Mouse (Mus musculus): ENCODE measurements around the gene Ficd. TPM values are rescaled to one million over a fixed set of nuclear protein-coding genes. Genes with fewer than 3 reads are reported as not detected.

The Ficd gene
- total and polyA plus RNA-seq, 3 experiments: 1.5 to 5.8 (median 1.9) TPM

DNA sequence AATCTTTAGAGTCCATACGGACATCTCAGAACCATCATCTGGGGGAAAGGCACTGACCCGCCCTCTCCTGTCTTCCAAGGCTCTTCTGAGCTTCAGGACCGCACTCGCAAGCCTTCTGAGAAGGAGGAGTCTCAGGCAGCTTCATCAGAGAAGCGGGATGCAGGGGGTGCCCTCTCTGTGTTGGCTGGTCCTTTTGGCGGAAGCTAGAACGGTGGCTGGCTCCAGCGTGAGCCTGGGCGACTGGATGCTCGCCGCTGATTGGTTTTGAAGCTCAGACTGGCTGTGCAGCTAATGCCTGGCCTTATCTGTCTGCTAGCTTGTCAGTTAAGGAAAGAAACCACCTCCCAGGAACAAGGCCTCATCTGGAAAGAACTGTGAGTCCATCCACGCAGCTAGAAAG, 8.4 kb upstream of the Ficd start:
- no peak for DNase-seq (ENCODE audit: low spot score)
- Histone ChIP-seq H3K36me3 (replicated peaks) (no peaks in the 10 kb centered on the region), H3K4me3 (ENCODE audit: low read depth, low read length) (no peak overlapping the region), H3K9me3 (replicated peaks) (peaks cover 19% of the 10 kb centered on the region), H3K27me3 (ENCODE audit: insufficient read depth, low read length) (no peaks in the 10 kb centered on the region; the same call in 1 of the 2 replicates), H3K4me1 (ENCODE audit: insufficient read depth, low read depth, low read length) (no peaks in the 10 kb centered on the region)
- TF ChIP-seq TAL1 (conservative IDR thresholded peaks at IDR 0.05; ENCODE audit: low read depth, low read length): no peak
- TF ChIP-seq GATA2 (IDR thresholded peaks at IDR 0.05; ENCODE audit: borderline replicate concordance, low read depth, low read length): no peak
- no peak for TF ChIP-seq CTCF (IDR thresholded peaks at IDR 0.05; ENCODE audit: low read depth, low read length)
- no peak for TF ChIP-seq GATA1 (IDR thresholded peaks at IDR 0.05; ENCODE audit: borderline replicate concordance, low read length)
- no peak for TF ChIP-seq POLR2AphosphoS5 (IDR thresholded peaks at IDR 0.05; ENCODE audit: insufficient replicate concordance, low read depth, low read length)
- ATAC-seq (ENCODE audit: extremely low read depth, insufficient number of reproducible peaks, low FRiP score, poor library complexity, severe bottlenecking): no peak

DNA sequence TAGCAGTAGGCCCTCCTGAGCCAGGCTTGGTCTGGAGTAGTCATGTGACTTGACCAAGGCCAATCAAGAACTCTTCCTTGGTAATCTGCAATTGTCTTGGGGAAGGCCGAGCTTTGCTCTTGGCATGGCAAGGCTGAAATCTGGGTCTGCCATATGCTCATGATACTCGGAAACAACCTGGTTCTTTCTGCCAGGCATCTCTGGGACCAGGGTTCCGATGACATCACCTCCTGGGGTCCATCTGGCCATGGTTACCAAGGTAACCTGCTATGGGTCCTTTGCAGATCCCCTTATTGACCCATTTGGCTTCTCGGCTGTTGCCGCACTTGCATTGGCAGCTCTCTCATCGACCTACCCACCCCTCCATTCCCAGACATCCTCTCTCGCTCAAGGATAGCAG, 7.6 kb upstream of the Ficd start:
- no peaks in the 10 kb centered on the region for H3K36me3 ChIP-seq (replicated peaks)
- H3K27me3 ChIP-seq (ENCODE audit: insufficient read depth, low read length): no peaks in the 10 kb centered on the region; the same call in 1 of the 2 replicates
- H3K4me3 ChIP-seq (ENCODE audit: low read depth, low read length): no peak overlapping the region
- H3K4me1 ChIP-seq (ENCODE audit: insufficient read depth, low read depth, low read length): no peaks in the 10 kb centered on the region
- H3K9me3 ChIP-seq (replicated peaks): peaks cover 12% of the 10 kb centered on the region
- no peak for ATAC-seq (ENCODE audit: extremely low read depth, insufficient number of reproducible peaks, low FRiP score, poor library complexity, severe bottlenecking)
- no peak for DNase-seq (ENCODE audit: low spot score)
- no peak for TF ChIP-seq GATA1 (IDR thresholded peaks at IDR 0.05; ENCODE audit: borderline replicate concordance, low read length)
- no peak for TF ChIP-seq CTCF (IDR thresholded peaks at IDR 0.05; ENCODE audit: low read depth, low read length)
- no peak for TF ChIP-seq GATA2 (IDR thresholded peaks at IDR 0.05; ENCODE audit: borderline replicate concordance, low read depth, low read length)
- no peak for TF ChIP-seq TAL1 (conservative IDR thresholded peaks at IDR 0.05; ENCODE audit: low read depth, low read length)
- no peak for TF ChIP-seq POLR2AphosphoS5 (IDR thresholded peaks at IDR 0.05; ENCODE audit: insufficient replicate concordance, low read depth, low read length)

DNA sequence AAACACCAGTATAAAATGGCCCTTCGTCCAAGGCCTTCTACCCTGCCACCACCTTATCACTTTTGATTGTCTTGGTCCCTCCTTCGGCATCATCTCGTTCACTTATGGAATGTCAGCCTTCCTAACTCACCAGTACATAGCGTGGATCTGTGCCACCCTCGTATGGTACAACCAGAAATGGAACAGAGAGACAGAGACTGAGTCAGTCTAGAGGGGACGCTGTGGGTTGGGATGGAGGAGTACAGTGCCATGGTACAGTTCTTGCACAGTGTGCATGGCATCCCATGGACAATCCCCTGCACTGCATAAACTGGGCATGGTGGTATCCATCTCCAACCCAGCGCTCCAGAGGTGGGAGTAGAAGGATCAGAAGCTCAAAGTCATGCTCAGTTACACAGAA, 6.9 kb upstream of the Ficd start:
- H3K4me1 ChIP-seq (ENCODE audit: insufficient read depth, low read depth, low read length): no peaks in the 10 kb centered on the region
- no peak for TF ChIP-seq TAL1 (conservative IDR thresholded peaks at IDR 0.05; ENCODE audit: low read depth, low read length)
- TF ChIP-seq CTCF (IDR thresholded peaks at IDR 0.05; ENCODE audit: low read depth, low read length): no peak
- TF ChIP-seq POLR2AphosphoS5 (IDR thresholded peaks at IDR 0.05; ENCODE audit: insufficient replicate concordance, low read depth, low read length): no peak
- no peak for TF ChIP-seq GATA1 (IDR thresholded peaks at IDR 0.05; ENCODE audit: borderline replicate concordance, low read length)
- no peak for TF ChIP-seq GATA2 (IDR thresholded peaks at IDR 0.05; ENCODE audit: borderline replicate concordance, low read depth, low read length)

DNA sequence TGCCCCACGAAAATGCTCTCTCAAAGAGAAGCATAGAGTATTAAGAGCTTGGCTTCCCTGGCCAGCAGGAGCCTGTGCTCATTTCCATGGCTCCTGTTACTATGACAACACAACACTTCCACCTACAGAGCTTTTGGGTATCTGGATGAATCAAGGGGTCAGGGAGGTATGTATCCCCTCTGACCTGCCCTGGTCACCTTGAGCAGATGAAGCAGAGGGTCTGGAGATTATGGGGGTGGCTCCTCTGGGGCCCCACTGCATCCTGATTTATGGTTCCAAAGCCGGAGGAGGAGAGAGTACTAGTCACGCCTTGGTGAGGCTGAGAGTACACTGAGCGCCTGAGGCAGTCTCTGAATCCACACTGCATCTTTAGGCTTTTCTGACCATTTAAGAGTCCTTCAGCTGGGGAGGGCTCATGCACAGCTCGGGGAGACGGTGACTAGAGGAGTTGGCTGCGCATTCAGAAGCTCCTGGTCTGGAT, 4.9 kb upstream of the Ficd start:
- TF ChIP-seq GATA2 (IDR thresholded peaks at IDR 0.05; ENCODE audit: borderline replicate concordance, low read depth, low read length) (no peak), TAL1 (conservative IDR thresholded peaks at IDR 0.05; ENCODE audit: low read depth, low read length) (no peak), GATA1 (IDR thresholded peaks at IDR 0.05; ENCODE audit: borderline replicate concordance, low read length) (no peak), POLR2AphosphoS5 (IDR thresholded peaks at IDR 0.05; ENCODE audit: insufficient replicate concordance, low read depth, low read length) (no peak)
- Histone ChIP-seq H3K36me3 (replicated peaks) (no peaks in the 10 kb centered on the region), H3K27me3 (ENCODE audit: insufficient read depth, low read length) (no peaks in the 10 kb centered on the region; the same call in 1 of the 2 replicates), H3K9me3 (replicated peaks) (peaks cover 3% of the 10 kb centered on the region; the same call in 1 of the 2 replicates), H3K4me1 (ENCODE audit: insufficient read depth, low read depth, low read length) (peaks cover 13% of the 10 kb centered on the region), H3K4me3 (ENCODE audit: low read depth, low read length) (no peak overlapping the region)
- ATAC-seq (ENCODE audit: extremely low read depth, insufficient number of reproducible peaks, low FRiP score, poor library complexity, severe bottlenecking): no peak
- no peak for DNase-seq (ENCODE audit: low spot score)

More for the DNA sequence above, 6.9 kb upstream of the Ficd start:
- no peak for ATAC-seq (ENCODE audit: extremely low read depth, insufficient number of reproducible peaks, low FRiP score, poor library complexity, severe bottlenecking)
- Histone ChIP-seq H3K36me3 (replicated peaks) (no peaks in the 10 kb centered on the region), H3K4me3 (ENCODE audit: low read depth, low read length) (no peak overlapping the region), H3K27me3 (ENCODE audit: insufficient read depth, low read length) (no peaks in the 10 kb centered on the region; the same call in 1 of the 2 replicates), H3K9me3 (replicated peaks) (peaks cover 9% of the 10 kb centered on the region)
- no peak for DNase-seq (ENCODE audit: low spot score)

DNA sequence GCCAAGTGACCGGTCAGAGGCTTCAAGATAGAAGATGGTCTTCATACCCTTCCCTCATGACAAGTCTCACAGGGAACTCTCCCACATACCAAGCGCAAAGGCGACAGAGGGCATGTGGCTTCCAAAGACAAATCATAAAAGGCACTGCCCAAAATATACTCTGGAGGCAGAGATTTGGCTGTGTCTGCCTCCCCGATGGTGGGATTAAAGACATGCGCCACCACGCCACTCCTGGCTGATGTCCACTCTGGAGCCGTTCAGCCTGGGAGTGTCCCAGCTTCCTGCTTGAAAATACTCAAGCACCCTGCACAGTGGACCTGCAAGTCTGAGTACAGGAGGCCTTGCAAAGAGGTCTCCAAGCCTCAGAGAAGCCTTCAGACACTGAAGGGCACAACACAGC, 4.4 kb upstream of the Ficd start:
- DNase-seq (ENCODE audit: low spot score) (no peak), ATAC-seq (ENCODE audit: extremely low read depth, insufficient number of reproducible peaks, low FRiP score, poor library complexity, severe bottlenecking) (no peak)
- Histone ChIP-seq H3K9me3 (replicated peaks) (peaks cover 3% of the 10 kb centered on the region; the same call in 1 of the 2 replicates), H3K36me3 (replicated peaks) (no peaks in the 10 kb centered on the region), H3K27me3 (ENCODE audit: insufficient read depth, low read length) (no peaks in the 10 kb centered on the region; the same call in 1 of the 2 replicates), H3K4me1 (ENCODE audit: insufficient read depth, low read depth, low read length) (peaks cover 14% of the 10 kb centered on the region), H3K4me3 (ENCODE audit: low read depth, low read length) (no peak overlapping the region)
- no peak for TF ChIP-seq GATA2 (IDR thresholded peaks at IDR 0.05; ENCODE audit: borderline replicate concordance, low read depth, low read length)
- TF ChIP-seq TAL1 (conservative IDR thresholded peaks at IDR 0.05; ENCODE audit: low read depth, low read length): no peak
- TF ChIP-seq POLR2AphosphoS5 (IDR thresholded peaks at IDR 0.05; ENCODE audit: insufficient replicate concordance, low read depth, low read length): no peak
- no peak for TF ChIP-seq GATA1 (IDR thresholded peaks at IDR 0.05; ENCODE audit: borderline replicate concordance, low read length)
- no peak for TF ChIP-seq CTCF (IDR thresholded peaks at IDR 0.05; ENCODE audit: low read depth, low read length)

DNA sequence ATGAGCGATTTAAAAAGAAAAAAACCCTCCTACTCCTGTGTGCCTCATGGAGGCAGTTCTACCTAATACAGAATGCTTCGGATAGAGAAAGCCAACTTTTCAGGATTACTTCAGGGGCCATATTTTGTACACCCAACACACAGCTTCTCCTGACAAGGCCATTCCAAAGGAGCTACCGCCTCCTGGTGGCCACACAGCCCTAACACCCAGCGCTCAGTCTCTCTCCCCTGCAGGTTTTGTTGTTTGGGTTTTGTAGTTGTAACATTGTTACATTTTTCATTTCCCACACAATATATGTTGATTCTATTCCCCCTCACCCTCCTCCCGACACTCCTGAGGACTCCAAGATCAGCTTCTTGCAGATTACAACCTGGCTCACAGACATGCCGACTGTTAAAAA, 3.4 kb upstream of the Ficd start:
- H3K4me1 ChIP-seq (ENCODE audit: insufficient read depth, low read depth, low read length): peaks cover 24% of the 10 kb centered on the region
- peaks cover 6% of the 10 kb centered on the region for H3K36me3 ChIP-seq (replicated peaks)
- H3K27me3 ChIP-seq (ENCODE audit: insufficient read depth, low read length): no peaks in the 10 kb centered on the region; the same call in 1 of the 2 replicates
- no peaks in the 10 kb centered on the region; the same call in 1 of the 2 replicates for H3K9me3 ChIP-seq (replicated peaks)
- DNase-seq (ENCODE audit: low spot score): no peak
- TF ChIP-seq GATA1 (IDR thresholded peaks at IDR 0.05; ENCODE audit: borderline replicate concordance, low read length): no peak
- no peak overlapping the region for H3K4me3 ChIP-seq (ENCODE audit: low read depth, low read length)
- no peak for ATAC-seq (ENCODE audit: extremely low read depth, insufficient number of reproducible peaks, low FRiP score, poor library complexity, severe bottlenecking)

Data from G1E (cell line).